Mouse (Mus musculus) E14TG2a.4 (cell line): ENCODE data around the gene Thegl.

Experiments used
- CTCF ChIP-seq: conservative IDR thresholded peaks from 2 replicates; pipeline ENCODE4 v1.5.1; 2014; ENCODE audit warnings: low read length
- POU5F1 ChIP-seq: IDR thresholded peaks from 2 replicates; pipeline ENCODE4 v1.6.1; 2014; ENCODE audit warnings: low read length, borderline replicate concordance

DNA sequence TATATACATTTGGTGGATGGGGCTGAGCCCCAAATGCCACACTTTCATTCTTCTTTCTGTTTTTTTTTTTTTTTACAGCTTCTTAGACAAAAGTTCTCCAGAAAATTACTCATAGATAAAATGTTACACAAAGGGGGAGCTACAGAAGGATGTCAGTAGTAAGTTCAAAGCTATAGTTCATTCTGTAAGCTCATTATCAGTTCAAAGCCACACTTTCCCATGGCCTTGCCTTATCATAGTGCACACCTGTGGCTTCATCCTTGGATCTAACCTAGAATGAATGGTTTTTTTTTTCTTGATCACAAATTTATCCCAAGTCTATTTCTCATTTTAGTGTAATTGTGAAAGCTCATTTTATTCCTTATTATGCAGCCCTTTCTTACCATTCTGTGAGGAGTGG lies 23.6 kb downstream of the Thegl start:
- TF ChIP-seq CTCF (no peak), POU5F1 (no peak)
